Mouse (Mus musculus): Measurements from ENCODE around the gene Slc12a3. TPM values are rescaled to one million over a fixed set of nuclear protein-coding genes. Genes with fewer than 3 reads are reported as not detected.

Gene Slc12a3
- polyA plus RNA-seq, 1 experiment: 1.2 TPM

- 96% methylated on average over 8 of the region's 8 CpGs for WGBS
Measured at GRCm38 (mm10) chr8:94292626-94293025, 36.4 kb upstream of the Slc12a3 start.

DNA sequence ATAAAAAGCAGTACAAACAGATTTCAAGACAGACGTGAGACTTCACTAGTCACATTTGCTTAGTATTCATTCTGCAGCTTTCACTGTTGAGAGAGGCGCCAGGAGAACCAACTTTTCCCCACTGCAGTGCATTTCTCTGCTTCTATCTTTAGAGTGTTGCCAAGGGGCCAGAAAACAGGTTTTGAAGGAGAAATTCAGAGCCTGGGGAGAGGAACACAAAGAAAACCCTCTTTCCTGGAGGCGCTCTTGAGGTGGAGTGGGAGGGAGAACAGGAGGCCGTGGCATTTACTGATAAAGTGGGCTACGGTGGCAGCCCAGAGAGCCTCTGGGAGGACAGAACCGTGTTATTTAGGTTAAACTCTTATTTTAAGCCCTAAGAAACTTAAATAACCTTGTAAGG, 33.3 kb upstream of the Slc12a3 start:
- 82% methylated on average over 6 of the region's 6 CpGs for WGBS
- Histone ChIP-seq H3K27me3 (ENCODE audit: control insufficient read depth, insufficient read depth, low read length) (no peaks in the 10 kb centered on the region), H3K27ac (ENCODE audit: insufficient read depth, low read length) (no peak overlapping the region), H3K4me3 (ENCODE audit: extremely low read depth, insufficient read depth, insufficient read length) (no peak overlapping the region), H3K36me3 (ENCODE audit: control insufficient read depth, insufficient read depth, low read length) (peaks cover 12% of the 10 kb centered on the region), H3K4me1 (ENCODE audit: control insufficient read depth, insufficient read depth, insufficient read length) (no peaks in the 10 kb centered on the region)
- TF ChIP-seq POLR2A (IDR thresholded peaks at IDR 0.05; ENCODE audit: low read depth, low read length): no peak
- no peak for TF ChIP-seq CTCF (IDR thresholded peaks at IDR 0.05; ENCODE audit: extremely low read depth, insufficient read depth, insufficient read length, insufficient replicate concordance)
- no peak for DNase-seq (ENCODE audit: low read depth in 1 of 2, low spot score in 2 of 2)

More at GRCm38 (mm10) chr8:94292626-94293025, 36.4 kb upstream of the Slc12a3 start:
- Histone ChIP-seq H3K36me3 (ENCODE audit: control insufficient read depth, insufficient read depth, low read length) (peaks cover 13% of the 10 kb centered on the region), H3K4me1 (ENCODE audit: control insufficient read depth, insufficient read depth, insufficient read length) (no peaks in the 10 kb centered on the region), H3K4me3 (ENCODE audit: extremely low read depth, insufficient read depth, insufficient read length) (no peak overlapping the region), H3K27me3 (ENCODE audit: control insufficient read depth, insufficient read depth, low read length) (no peaks in the 10 kb centered on the region), H3K27ac (ENCODE audit: insufficient read depth, low read length) (no peak overlapping the region)
- DNase-seq (ENCODE audit: low read depth in 1 of 2, low spot score in 2 of 2): no peak
- no peak for TF ChIP-seq POLR2A (IDR thresholded peaks at IDR 0.05; ENCODE audit: low read depth, low read length)
- no peak for TF ChIP-seq CTCF (IDR thresholded peaks at IDR 0.05; ENCODE audit: extremely low read depth, insufficient read depth, insufficient read length, insufficient replicate concordance)

- WGBS: 88% methylated on average over 9 of the region's 9 CpGs
- Histone ChIP-seq H3K4me3 (ENCODE audit: extremely low read depth, insufficient read depth, insufficient read length) (no peak overlapping the region), H3K4me1 (ENCODE audit: control insufficient read depth, insufficient read depth, insufficient read length) (no peaks in the 10 kb centered on the region), H3K27me3 (ENCODE audit: control insufficient read depth, insufficient read depth, low read length) (no peaks in the 10 kb centered on the region), H3K36me3 (ENCODE audit: control insufficient read depth, insufficient read depth, low read length) (peaks cover 12% of the 10 kb centered on the region), H3K27ac (ENCODE audit: insufficient read depth, low read length) (no peak overlapping the region)
- no peak for TF ChIP-seq POLR2A (IDR thresholded peaks at IDR 0.05; ENCODE audit: low read depth, low read length)
- TF ChIP-seq CTCF (IDR thresholded peaks at IDR 0.05; ENCODE audit: extremely low read depth, insufficient read depth, insufficient read length, insufficient replicate concordance): no peak
- DNase-seq (ENCODE audit: low read depth in 1 of 2, low spot score in 2 of 2): no peak
Measured at GRCm38 (mm10) chr8:94296312-94296991, 32.5 kb upstream of the Slc12a3 start.

DNA sequence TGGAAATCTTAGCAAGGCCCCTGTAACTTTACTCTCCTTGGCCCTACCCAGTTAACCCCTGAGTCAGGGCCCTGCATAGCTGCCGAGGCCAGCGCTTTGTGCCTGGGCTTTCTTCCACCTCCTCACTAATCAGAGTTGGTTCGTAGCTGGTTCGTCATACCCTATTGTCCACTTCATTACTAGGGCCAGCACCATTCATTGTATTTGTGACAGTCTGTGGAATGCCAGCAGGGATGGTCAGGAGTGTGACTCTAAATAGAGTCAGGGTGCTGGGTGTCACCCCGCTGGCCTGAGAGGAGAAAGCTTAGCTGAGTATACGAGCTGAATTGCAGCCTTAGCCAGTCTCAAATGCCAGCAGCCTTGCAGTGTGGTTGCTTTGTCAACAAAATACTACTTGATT, 31.9 kb upstream of the Slc12a3 start:
- TF ChIP-seq CTCF (IDR thresholded peaks at IDR 0.05; ENCODE audit: extremely low read depth, insufficient read depth, insufficient read length, insufficient replicate concordance): no peak
- TF ChIP-seq POLR2A (IDR thresholded peaks at IDR 0.05; ENCODE audit: low read depth, low read length): no peak
- Histone ChIP-seq H3K27me3 (ENCODE audit: control insufficient read depth, insufficient read depth, low read length) (no peaks in the 10 kb centered on the region), H3K27ac (ENCODE audit: insufficient read depth, low read length) (no peak overlapping the region), H3K4me3 (ENCODE audit: extremely low read depth, insufficient read depth, insufficient read length) (no peak overlapping the region), H3K36me3 (ENCODE audit: control insufficient read depth, insufficient read depth, low read length) (peaks cover 15% of the 10 kb centered on the region), H3K4me1 (ENCODE audit: control insufficient read depth, insufficient read depth, insufficient read length) (no peaks in the 10 kb centered on the region)
- 95% methylated on average over 6 of the region's 6 CpGs for WGBS
- no peak for DNase-seq (ENCODE audit: low read depth in 1 of 2, low spot score in 2 of 2)

DNA sequence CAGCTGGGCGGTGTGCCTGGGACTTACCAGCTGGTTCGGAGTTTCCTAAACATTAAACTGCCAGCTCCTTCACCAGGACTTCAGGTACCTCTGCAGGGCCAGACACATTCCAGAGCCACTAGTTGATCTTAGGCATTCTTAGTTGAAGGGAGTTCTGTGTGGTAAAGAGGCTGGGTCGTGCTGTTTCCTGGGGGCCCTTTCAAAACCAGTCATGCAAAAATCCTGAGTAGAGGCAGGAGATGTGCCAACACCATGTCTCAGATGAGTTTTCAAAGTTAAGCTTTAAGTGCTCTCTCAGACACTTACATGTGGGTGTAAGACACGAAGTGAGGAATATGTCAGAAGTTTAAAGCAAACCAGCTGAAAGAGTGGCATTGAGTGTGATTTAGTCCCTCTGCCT, 28.2 kb upstream of the Slc12a3 start:
- H3K4me1 ChIP-seq (ENCODE audit: control insufficient read depth, insufficient read depth, insufficient read length): no peaks in the 10 kb centered on the region
- TF ChIP-seq CTCF (IDR thresholded peaks at IDR 0.05; ENCODE audit: extremely low read depth, insufficient read depth, insufficient read length, insufficient replicate concordance) (no peak), POLR2A (IDR thresholded peaks at IDR 0.05; ENCODE audit: low read depth, low read length) (no peak)
- no peak overlapping the region for H3K4me3 ChIP-seq (ENCODE audit: extremely low read depth, insufficient read depth, insufficient read length)
- WGBS: 63% methylated on average over 4 of the region's 4 CpGs
- H3K27me3 ChIP-seq (ENCODE audit: control insufficient read depth, insufficient read depth, low read length): no peaks in the 10 kb centered on the region
- DNase-seq (ENCODE audit: low read depth in 1 of 2, low spot score in 2 of 2): no peak
- H3K27ac ChIP-seq (ENCODE audit: insufficient read depth, low read length): no peak overlapping the region
- H3K36me3 ChIP-seq (ENCODE audit: control insufficient read depth, insufficient read depth, low read length): peaks cover 20% of the 10 kb centered on the region

- no peaks in the 10 kb centered on the region for H3K27me3 ChIP-seq (ENCODE audit: control insufficient read depth, insufficient read depth, low read length)
- TF ChIP-seq POLR2A (IDR thresholded peaks at IDR 0.05; ENCODE audit: low read depth, low read length) (no peak), CTCF (IDR thresholded peaks at IDR 0.05; ENCODE audit: extremely low read depth, insufficient read depth, insufficient read length, insufficient replicate concordance) (no peak)
- no peaks in the 10 kb centered on the region for H3K4me1 ChIP-seq (ENCODE audit: control insufficient read depth, insufficient read depth, insufficient read length)
- no peak overlapping the region for H3K4me3 ChIP-seq (ENCODE audit: extremely low read depth, insufficient read depth, insufficient read length)
- 80% methylated on average over 2 of the region's 2 CpGs for WGBS
- no peak for DNase-seq (ENCODE audit: low read depth in 1 of 2, low spot score in 2 of 2)
- peaks cover 28% of the 10 kb centered on the region for H3K36me3 ChIP-seq (ENCODE audit: control insufficient read depth, insufficient read depth, low read length)
- no peak overlapping the region for H3K27ac ChIP-seq (ENCODE audit: insufficient read depth, low read length)
Measured at GRCm38 (mm10) chr8:94304412-94304811, 24.6 kb upstream of the Slc12a3 start.

- no peak for TF ChIP-seq CTCF (IDR thresholded peaks at IDR 0.05; ENCODE audit: extremely low read depth, insufficient read depth, insufficient read length, insufficient replicate concordance)
- TF ChIP-seq POLR2A (IDR thresholded peaks at IDR 0.05; ENCODE audit: low read depth, low read length): no peak
- WGBS: 39% methylated on average over 7 of the region's 7 CpGs
- no peak for DNase-seq (ENCODE audit: low read depth in 1 of 2, low spot score in 2 of 2)
- Histone ChIP-seq H3K36me3 (ENCODE audit: control insufficient read depth, insufficient read depth, low read length) (peaks cover 30% of the 10 kb centered on the region), H3K4me3 (ENCODE audit: extremely low read depth, insufficient read depth, insufficient read length) (no peak overlapping the region), H3K4me1 (ENCODE audit: control insufficient read depth, insufficient read depth, insufficient read length) (no peaks in the 10 kb centered on the region), H3K27me3 (ENCODE audit: control insufficient read depth, insufficient read depth, low read length) (no peaks in the 10 kb centered on the region), H3K27ac (ENCODE audit: insufficient read depth, low read length) (no peak overlapping the region)
Measured at GRCm38 (mm10) chr8:94306989-94307513, 21.9 kb upstream of the Slc12a3 start.

Data from spleen, adult 2 months (tissue).